Mouse (Mus musculus) inflammation-experienced regulatory T-cells, adult 6 months (primary cell): ENCODE measurements around the gene 3110040M04Rik. TPM values are rescaled to one million over a fixed set of nuclear protein-coding genes. Genes with fewer than 3 reads are reported as not detected.
"Not testable (repeated sequence)": the region's sequence is repeated elsewhere in the genome, so short reads cannot be mapped to it uniquely, and the experiment has no call there.

Experiments used
- ATAC-seq: one replicate; pipeline ENCODE4 v1.8.0; 2017
- polyA plus RNA-seq, 3 experiments: library from polyadenylated mRNA; unstranded; fragments of 100-300 nt; shearing (Covaris generic); gene quantifications; one replicate each; pipeline ENCODE4 v1.2.1; 2017

Gene 3110040M04Rik
- polyA plus RNA-seq, result not detected

GRCm38 (mm10) chr1:151203818-151204217, at the start of gene 3110040M04Rik:
3110040M04Rik (plus strand) TSS chr1:151204121.
- ATAC-seq, result not testable (repeated sequence)

DNA sequence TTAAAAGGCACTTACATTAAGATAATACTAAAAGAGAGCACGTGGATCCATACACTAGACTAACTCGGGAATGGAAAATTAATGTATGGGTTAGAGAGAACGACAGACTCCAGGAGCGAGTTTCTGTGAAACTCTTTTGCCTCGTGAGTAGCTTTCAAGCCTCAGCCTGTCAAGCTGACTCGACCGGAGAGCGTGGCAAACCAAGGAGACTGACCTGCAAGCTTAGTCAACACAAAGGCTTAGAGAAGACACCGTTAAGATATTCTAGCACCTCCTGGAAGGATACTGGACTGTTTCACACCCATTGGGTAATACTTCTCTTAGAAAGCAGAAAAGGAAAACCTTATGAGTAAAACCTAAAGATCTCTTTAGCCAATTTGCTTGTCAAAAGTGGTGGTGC, 49.8 kb upstream of the 3110040M04Rik start:
- not testable (repeated sequence) for ATAC-seq

GRCm38 (mm10) chr1:151156129-151156528, 47.8 kb upstream of the 3110040M04Rik start:
- ATAC-seq, result no peak

DNA sequence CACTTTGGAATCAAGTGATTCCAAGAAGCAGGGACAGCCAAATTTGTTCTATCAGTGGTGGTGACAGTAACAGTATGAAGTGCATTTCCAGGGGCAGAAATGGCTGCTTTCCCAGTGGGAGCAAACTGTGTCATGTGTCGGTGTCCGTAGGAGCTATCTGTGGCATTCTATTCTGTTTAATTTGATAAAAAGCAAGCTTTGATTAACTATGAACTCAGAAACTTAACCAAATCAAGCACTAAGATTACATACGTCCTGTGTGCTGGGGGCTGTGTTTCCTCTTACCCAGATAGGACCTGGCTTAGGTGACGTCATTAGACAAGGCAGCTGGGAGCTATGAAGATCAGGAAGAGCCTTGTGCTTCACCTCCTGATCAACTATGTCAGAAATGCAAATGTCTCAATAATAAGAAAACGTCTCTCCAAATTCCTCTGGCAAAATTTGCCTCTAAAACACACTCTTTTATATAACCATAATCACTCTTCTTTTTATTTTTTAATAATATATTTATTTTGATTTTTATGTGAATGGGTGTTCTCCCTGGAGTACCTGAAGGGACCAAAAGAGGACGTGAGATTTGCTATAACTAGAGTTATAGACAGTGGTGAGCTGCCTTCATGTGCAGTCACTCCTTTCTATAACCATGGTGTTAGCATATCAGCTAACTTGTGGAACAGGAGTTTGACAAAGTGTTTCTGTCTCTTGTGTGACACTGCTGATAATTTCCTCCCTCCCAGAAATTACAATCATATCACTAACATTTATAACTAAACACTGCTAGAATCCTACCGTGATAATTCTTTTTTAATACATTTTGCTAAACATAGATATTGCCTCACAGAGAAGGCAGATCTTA, 46.9 kb upstream of the 3110040M04Rik start:
- no peak for ATAC-seq

- no peak for ATAC-seq
Measured at GRCm38 (mm10) chr1:151157963-151158856, 45.7 kb upstream of the 3110040M04Rik start.

GRCm38 (mm10) chr1:151158857-151159510, 44.9 kb upstream of the 3110040M04Rik start:
- ATAC-seq, result no peak

GRCm38 (mm10) chr1:151166031-151166430, 37.9 kb upstream of the 3110040M04Rik start:
- ATAC-seq, result no peak

GRCm38 (mm10) chr1:151167297-151168047, 36.4 kb upstream of the 3110040M04Rik start:
- ATAC-seq, result peak; percentile 21

- ATAC-seq, result no peak
Measured at GRCm38 (mm10) chr1:151168637-151169036, 35.3 kb upstream of the 3110040M04Rik start.

GRCm38 (mm10) chr1:151171572-151172461, 32.1 kb upstream of the 3110040M04Rik start:
- no peak for ATAC-seq

DNA sequence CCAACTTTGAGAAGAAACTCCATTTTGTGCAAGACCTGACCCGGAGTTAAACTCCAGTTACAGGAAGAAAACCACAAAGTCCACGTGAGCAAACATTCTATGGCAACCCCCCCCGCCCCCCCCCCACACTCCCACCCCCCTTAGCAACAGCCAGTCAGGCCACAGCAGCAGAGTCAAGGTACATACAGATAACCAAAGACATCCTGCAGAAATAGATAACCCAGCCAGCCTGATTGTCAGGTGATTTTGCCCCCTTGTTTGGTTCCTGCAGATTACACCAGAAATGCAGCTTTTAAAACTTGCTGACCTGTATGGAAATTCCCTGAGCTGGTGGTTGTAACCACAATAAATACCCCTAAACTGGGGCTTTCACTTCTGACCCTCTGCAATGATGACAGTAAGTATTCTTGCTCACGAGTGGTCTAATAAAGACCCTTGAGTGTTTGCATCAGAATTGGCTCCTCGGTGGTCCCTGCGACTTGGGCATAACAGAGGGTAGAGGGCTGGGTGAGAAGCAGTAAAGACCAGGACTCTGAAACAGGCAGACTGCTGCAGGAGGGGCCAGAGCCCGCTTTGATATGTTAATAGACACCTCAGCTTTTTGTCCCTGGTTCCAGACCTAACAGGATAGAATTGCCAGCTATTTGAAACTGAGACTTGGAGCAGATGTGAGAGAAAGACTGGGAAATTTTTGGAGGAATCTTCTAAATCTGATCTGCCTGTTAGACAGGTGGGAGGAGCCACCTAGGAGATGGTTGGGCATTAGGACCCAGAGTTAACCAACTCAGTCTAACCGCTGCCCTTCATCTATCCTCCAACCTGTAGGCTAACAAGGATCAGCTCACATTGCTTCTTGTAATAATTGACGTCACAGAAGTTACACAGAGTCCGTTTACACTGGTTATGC, 26.6 kb upstream of the 3110040M04Rik start:
- ATAC-seq, result peak; percentile 96

GRCm38 (mm10) chr1:151177937-151178271, 26.0 kb upstream of the 3110040M04Rik start:
- ATAC-seq, result no peak

DNA sequence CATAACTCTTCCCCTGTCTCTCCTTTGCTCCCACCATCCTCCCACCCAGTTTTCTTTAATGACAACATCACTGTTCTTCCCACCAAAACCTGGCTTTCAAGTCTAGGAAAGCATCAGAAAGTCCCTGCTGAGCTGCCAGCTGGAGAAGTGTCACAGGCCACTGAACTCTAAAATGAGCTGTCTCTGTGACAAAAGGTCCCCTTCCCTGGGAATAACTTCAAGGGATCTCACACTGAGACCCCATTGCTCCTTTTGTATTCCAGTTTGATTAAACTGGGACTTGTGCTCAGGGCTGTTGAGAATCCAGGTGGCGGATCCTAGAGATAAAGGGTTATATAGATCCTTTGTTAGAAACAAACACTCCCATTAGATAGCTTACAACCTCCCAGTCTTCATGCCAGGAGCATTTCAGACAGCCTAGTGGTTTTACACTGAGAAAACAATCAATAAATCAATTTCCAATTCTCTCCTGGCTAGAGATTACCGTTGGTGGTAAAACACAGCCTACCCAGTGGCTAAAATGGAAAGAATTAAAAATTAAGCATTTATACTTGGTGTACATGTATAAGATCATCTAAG, 25.3 kb upstream of the 3110040M04Rik start:
- ATAC-seq, result no peak

DNA sequence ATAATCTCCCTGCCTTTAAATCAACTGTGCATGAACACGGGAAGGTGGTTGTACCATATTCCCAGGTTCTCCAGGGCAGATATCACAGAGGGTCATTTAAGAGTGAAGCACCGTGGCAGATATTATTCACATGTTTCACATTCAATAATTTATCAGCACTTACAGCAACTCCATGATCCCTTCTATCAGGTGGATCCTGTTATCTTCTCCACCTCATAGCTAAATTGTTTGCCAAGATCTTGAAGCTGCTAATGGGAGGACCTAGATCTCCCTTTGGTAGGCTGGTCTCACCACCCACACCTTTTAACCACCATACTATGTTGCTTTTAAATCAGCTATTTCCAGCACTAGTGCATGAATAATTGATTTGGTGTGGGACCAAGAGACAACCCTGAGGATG, 23.8 kb upstream of the 3110040M04Rik start:
- no peak for ATAC-seq

GRCm38 (mm10) chr1:151182266-151182665, 21.7 kb upstream of the 3110040M04Rik start, which contains the start of gene Gm47985:
Gm47985 (plus strand) TSS chr1:151182537.
- ATAC-seq, result not testable (repeated sequence)

DNA sequence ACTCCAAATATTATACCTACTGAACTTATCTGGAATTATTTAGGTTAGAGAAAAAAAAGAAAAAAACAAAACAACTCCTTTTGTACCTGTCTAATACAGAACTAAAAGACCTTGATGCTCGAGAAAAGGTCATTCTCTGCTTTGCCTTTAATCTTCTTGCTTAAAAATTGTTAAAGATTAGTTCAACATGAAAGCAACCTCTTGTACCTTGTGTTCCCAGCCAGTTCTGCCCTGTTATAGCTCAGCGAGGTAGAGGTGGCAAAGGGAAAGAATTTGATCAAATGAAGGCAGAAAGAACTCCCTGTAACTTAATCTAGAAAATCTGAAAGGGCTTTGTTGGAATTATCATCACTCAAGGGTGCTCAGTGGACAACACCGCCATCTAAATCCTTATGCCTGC, 17.7 kb upstream of the 3110040M04Rik start:
- ATAC-seq, result not testable (repeated sequence)

GRCm38 (mm10) chr1:151186879-151187424, 17.0 kb upstream of the 3110040M04Rik start:
- not testable (repeated sequence) for ATAC-seq

DNA sequence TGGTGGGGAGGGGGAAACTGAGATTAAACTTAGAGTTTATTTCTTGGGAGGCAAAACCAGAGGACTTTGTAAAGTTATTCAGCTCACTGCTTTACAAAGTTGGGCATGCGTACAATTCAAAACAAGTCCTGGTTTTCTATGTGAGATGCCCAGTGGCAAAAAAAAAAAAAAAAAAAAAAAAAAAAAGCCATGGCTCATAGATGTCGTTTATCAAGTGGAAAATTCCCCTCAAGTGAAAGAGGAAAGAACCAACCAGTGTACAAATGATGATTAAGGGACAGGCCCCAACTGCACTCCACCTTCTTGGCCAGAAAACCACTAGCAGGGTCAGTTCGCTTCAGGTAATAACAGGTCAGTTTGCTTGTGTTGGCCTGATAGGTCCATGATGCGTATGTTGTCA, 15.5 kb upstream of the 3110040M04Rik start:
- no peak for ATAC-seq

DNA sequence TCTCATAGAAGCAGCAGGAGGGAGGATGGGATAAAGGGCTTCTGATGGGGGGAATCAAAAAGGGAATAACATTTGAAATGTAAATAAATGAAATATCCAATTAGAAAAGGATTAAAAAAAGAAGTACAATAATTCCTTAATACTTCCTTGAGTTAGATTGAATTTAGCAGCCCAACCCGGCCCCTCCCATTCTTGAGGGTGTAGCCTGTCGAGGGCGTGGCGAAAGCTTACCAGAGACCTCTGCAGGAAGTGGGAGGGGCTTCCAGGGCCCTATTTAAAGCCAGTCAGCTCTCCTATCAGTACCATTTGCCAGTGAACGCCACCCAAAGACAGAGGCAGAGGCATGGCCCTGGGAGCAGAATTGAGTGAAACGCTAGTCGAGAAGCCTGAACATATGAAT, 11.8 kb upstream of the 3110040M04Rik start, which contains the start of gene Gm8947:
Gene Gm8947 (plus strand): TSS at position 302 of the 400 bp plus-strand sequence.
- not testable (repeated sequence) for ATAC-seq
